Mouse (Mus musculus): ENCODE results near the gene Ankrd11. TPM values are rescaled to one million over a fixed set of nuclear protein-coding genes. Genes with fewer than 3 reads are reported as not detected.

The Ankrd11 gene
- polyA plus RNA-seq, 1 experiment from 2014 or later: 21.2 TPM

DNA sequence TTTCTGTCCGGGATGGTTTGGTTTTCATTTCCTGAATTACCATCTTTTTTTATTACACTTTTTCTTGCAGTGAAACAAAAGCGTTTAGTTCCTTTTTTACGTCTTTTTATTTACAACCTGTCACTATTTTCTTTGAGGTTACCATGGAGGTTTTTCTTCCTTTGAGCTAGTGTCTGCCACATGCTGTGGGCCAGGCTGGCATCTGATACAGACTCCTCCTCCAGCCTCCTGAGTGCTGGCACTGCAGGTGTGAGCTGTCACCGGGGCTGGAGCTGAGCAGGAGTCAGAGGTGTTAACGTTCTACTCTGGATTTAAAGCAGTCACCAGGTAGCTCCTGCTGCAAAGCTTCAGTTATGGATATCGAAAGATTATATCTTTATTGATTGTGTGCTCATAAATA, 168.9 kb downstream of the Ankrd11 start:
- H3K36me3 ChIP-seq (replicated peaks; ENCODE audit: insufficient read depth, low read length): no peaks in the 10 kb centered on the region
- H3K4me1 ChIP-seq (ENCODE audit: insufficient read depth): peaks cover 18% of the 10 kb centered on the region
- TF ChIP-seq EP300 (IDR thresholded peaks at IDR 0.05; ENCODE audit: low read depth): no peak
- TF ChIP-seq CTCF (IDR thresholded peaks at IDR 0.05; ENCODE audit: low read depth): no peak
- no peak overlapping the region for H3K9ac ChIP-seq (replicated peaks)
- no peaks in the 10 kb centered on the region for H3K27me3 ChIP-seq (ENCODE audit: insufficient read depth, low read length)
- H3K9me3 ChIP-seq (ENCODE audit: low read length): no peaks in the 10 kb centered on the region
- no peak for ATAC-seq
- no peak for DNase-seq
- no peak overlapping the region for H3K4me3 ChIP-seq (ENCODE audit: low read depth, low read length)
- H3K4me2 ChIP-seq (ENCODE audit: low read depth, low read length): no peak overlapping the region
- no peak overlapping the region for H3K27ac ChIP-seq (ENCODE audit: low read depth)
- WGBS (ENCODE audit: insufficient replicate concordance): 31% methylated on average over 6 of the region's 6 CpGs

DNA sequence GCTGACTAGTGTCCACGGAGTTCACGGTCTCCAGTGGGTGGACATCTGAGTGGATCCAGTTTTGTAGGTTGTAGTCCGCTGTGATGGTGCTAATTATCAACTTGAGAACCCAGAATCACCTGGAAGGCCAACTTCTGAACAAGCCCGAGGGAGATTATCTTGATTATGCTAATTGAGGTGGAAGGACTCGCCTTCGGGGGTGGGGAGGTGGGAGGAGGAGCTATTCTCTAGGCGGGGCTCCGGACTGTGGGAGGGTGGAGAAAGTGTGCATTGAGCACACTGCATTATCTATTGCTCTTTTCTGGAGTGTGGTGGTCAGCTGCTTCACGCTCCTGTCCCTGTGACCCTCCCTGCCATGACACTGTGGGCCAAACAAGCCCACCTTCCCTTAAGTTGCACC, 170.4 kb downstream of the Ankrd11 start:
- no peak overlapping the region for H3K9ac ChIP-seq (replicated peaks)
- H3K27ac ChIP-seq (ENCODE audit: low read depth): no peak overlapping the region
- no peaks in the 10 kb centered on the region for H3K36me3 ChIP-seq (replicated peaks; ENCODE audit: insufficient read depth, low read length)
- H3K9me3 ChIP-seq (ENCODE audit: low read length): no peaks in the 10 kb centered on the region
- no peak overlapping the region for H3K4me2 ChIP-seq (ENCODE audit: low read depth, low read length)
- 61% methylated on average over 9 of the region's 9 CpGs for WGBS (ENCODE audit: insufficient replicate concordance)
- no peaks in the 10 kb centered on the region for H3K27me3 ChIP-seq (ENCODE audit: insufficient read depth, low read length)
- H3K4me3 ChIP-seq (ENCODE audit: low read depth, low read length): no peak overlapping the region
- H3K4me1 ChIP-seq (ENCODE audit: insufficient read depth): peaks cover 18% of the 10 kb centered on the region
- DNase-seq: no peak
- TF ChIP-seq EP300 (IDR thresholded peaks at IDR 0.05; ENCODE audit: low read depth): no peak
- ATAC-seq: no peak

DNA sequence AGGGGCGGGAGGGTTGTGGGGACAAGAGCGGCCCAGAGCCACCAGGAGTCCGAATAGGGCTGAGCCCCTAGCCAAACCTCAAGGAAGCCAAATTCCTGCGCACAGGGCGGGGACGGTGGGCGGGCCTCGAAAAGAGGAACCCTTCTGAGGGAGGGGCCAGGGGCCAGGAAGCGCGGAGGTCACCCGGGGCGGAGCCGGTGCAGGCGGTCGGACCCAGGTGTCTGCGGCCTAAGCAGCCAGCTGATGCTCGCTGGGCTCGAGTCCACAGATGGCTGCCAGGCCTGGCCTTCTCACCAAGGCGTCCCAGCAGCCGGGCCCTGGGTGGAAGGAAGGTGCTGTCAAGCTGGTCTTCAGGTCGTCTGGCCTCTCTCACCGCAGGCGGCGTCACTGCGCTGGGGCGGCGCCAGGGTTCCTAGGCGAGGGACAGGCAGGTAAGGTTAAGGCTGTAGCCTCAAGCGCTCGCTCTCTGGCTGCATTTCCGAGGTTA, 171.7 kb downstream of the Ankrd11 start:
- H3K4me1 ChIP-seq (ENCODE audit: insufficient read depth): peaks cover 18% of the 10 kb centered on the region
- H3K4me3 ChIP-seq (ENCODE audit: low read depth, low read length): peak overlapping the region; percentile 41
- H3K27ac ChIP-seq (ENCODE audit: low read depth): 0 out of 2 replicates have a peak overlapping the region, but pooled peaks have one; percentile 36
- H3K9me3 ChIP-seq (ENCODE audit: low read length): no peaks in the 10 kb centered on the region
- peak overlapping the region; percentile 72 for H3K4me2 ChIP-seq (ENCODE audit: low read depth, low read length)
- ATAC-seq (peak; percentile 80), DNase-seq (peak; percentile 85)
- no peaks in the 10 kb centered on the region for H3K27me3 ChIP-seq (ENCODE audit: insufficient read depth, low read length)
- H3K9ac ChIP-seq (replicated peaks): peak overlapping the region; percentile 48
- no peaks in the 10 kb centered on the region for H3K36me3 ChIP-seq (replicated peaks; ENCODE audit: insufficient read depth, low read length)
- TF ChIP-seq CTCF (IDR thresholded peaks at IDR 0.05; ENCODE audit: low read depth) (0 out of 2 replicates have a peak, but pooled peaks have one; percentile 10), EP300 (IDR thresholded peaks at IDR 0.05; ENCODE audit: low read depth) (no peak)
- WGBS (ENCODE audit: insufficient replicate concordance): 11% methylated on average over 29 of the region's 31 CpGs

DNA sequence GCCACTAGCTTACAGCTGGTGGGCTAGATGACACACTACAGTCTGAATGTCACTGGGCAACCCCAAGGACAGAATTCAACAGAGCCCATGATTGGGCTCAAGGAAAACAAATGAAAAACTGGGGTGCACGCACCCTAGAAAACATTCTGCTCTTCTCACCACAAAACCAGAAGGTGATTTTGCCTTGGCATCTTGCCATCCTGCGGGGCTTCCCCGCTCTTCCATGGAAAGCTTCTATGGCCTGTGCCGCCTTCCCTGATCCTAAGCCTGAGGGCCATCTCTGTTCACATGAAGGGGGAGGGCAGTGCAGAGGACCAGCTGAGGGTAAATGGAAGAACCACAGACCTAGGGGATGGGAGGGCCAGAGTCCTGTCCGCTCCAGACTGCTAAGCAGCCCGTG, 174.1 kb downstream of the Ankrd11 start:
- no peak for ATAC-seq
- Histone ChIP-seq H3K9me3 (ENCODE audit: low read length) (no peaks in the 10 kb centered on the region), H3K9ac (replicated peaks) (no peak overlapping the region), H3K27ac (ENCODE audit: low read depth) (no peak overlapping the region), H3K4me1 (ENCODE audit: insufficient read depth) (peaks cover 18% of the 10 kb centered on the region), H3K27me3 (ENCODE audit: insufficient read depth, low read length) (0 out of 2 replicates have a peak, but pooled peaks cover 3% of the 10 kb centered on the region), H3K36me3 (replicated peaks; ENCODE audit: insufficient read depth, low read length) (no peaks in the 10 kb centered on the region), H3K4me3 (ENCODE audit: low read depth, low read length) (no peak overlapping the region), H3K4me2 (ENCODE audit: low read depth, low read length) (no peak overlapping the region)
- WGBS (ENCODE audit: insufficient replicate concordance): 86% methylated on average over 6 of the region's 6 CpGs
- no peak for DNase-seq
- TF ChIP-seq EP300 (IDR thresholded peaks at IDR 0.05; ENCODE audit: low read depth) (no peak), CTCF (IDR thresholded peaks at IDR 0.05; ENCODE audit: low read depth) (no peak)

DNA sequence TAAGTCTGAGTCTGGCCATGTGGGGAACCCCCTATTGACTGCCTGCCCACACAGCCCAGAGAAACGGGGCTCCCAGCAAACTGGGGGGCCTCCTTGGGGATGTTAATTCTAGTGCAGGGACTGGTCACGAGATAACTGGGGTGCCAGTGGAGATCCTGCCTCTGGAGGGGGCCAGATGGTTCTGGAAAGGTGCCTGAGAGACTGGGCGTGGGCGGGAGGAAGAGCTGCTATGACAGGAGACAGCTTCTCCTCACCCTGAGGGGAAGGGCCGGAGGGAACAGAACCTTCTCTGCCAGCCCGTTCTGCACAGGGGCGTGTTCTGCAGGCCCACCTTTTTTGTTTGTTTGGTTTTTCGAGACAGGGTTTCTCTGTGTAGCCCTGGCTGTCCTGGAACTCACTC, 175.8 kb downstream of the Ankrd11 start:
- 68% methylated on average over 8 of the region's 8 CpGs for WGBS (ENCODE audit: insufficient replicate concordance)
- TF ChIP-seq CTCF (IDR thresholded peaks at IDR 0.05; ENCODE audit: low read depth): no peak
- no peak for TF ChIP-seq EP300 (IDR thresholded peaks at IDR 0.05; ENCODE audit: low read depth)
- ATAC-seq (no peak), DNase-seq (no peak)
- H3K27ac ChIP-seq (ENCODE audit: low read depth): no peak overlapping the region
- peaks cover 14% of the 10 kb centered on the region for H3K4me1 ChIP-seq (ENCODE audit: insufficient read depth)
- no peaks in the 10 kb centered on the region for H3K36me3 ChIP-seq (replicated peaks; ENCODE audit: insufficient read depth, low read length)
- H3K9me3 ChIP-seq (ENCODE audit: low read length): no peaks in the 10 kb centered on the region
- no peak overlapping the region for H3K9ac ChIP-seq (replicated peaks)
- no peak overlapping the region for H3K4me3 ChIP-seq (ENCODE audit: low read depth, low read length)
- H3K27me3 ChIP-seq (ENCODE audit: insufficient read depth, low read length): 0 out of 2 replicates have a peak, but pooled peaks cover 6% of the 10 kb centered on the region
- no peak overlapping the region for H3K4me2 ChIP-seq (ENCODE audit: low read depth, low read length)

DNA sequence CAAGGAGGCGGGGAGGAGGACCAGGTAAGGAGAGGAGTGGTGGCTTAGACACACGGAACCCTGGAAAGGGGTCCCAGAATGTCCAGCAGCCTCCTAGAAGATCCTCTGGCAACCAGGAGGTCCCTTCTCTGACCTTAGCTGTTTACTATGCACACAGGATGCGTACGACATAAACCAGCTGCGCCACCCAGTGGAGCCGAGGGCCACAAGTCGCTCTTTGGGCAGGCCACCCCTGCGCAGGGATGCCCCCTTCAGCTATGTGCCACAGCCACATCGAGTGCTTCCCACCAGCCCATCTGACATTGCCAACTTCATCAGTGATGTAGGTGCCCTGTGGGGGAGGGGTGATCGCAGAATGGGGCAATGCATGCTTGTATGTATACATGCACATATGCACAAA, 176.6 kb downstream of the Ankrd11 start:
- Histone ChIP-seq H3K27ac (ENCODE audit: low read depth) (no peak overlapping the region), H3K27me3 (ENCODE audit: insufficient read depth, low read length) (0 out of 2 replicates have a peak, but pooled peaks cover 6% of the 10 kb centered on the region), H3K4me3 (ENCODE audit: low read depth, low read length) (no peak overlapping the region), H3K9me3 (ENCODE audit: low read length) (no peaks in the 10 kb centered on the region), H3K36me3 (replicated peaks; ENCODE audit: insufficient read depth, low read length) (no peaks in the 10 kb centered on the region), H3K9ac (replicated peaks) (no peak overlapping the region), H3K4me1 (ENCODE audit: insufficient read depth) (peaks cover 9% of the 10 kb centered on the region), H3K4me2 (ENCODE audit: low read depth, low read length) (0 out of 2 replicates have a peak overlapping the region, but pooled peaks have one; percentile 36)
- WGBS (ENCODE audit: insufficient replicate concordance): 51% methylated on average over 10 of the region's 10 CpGs
- TF ChIP-seq CTCF (IDR thresholded peaks at IDR 0.05; ENCODE audit: low read depth): peak; percentile 59
- no peak for TF ChIP-seq EP300 (IDR thresholded peaks at IDR 0.05; ENCODE audit: low read depth)
- ATAC-seq (no peak), DNase-seq (peak; percentile 50)
